Mouse (Mus musculus) kidney, postnatal 14 days (tissue): ENCODE data around the gene Atrn.

Experiments used
- DNase-seq: peaks from one replicate; pipeline ENCODE4 v3.0.0; 2022; ENCODE audit warnings: mixed read lengths

The Atrn gene

DNA sequence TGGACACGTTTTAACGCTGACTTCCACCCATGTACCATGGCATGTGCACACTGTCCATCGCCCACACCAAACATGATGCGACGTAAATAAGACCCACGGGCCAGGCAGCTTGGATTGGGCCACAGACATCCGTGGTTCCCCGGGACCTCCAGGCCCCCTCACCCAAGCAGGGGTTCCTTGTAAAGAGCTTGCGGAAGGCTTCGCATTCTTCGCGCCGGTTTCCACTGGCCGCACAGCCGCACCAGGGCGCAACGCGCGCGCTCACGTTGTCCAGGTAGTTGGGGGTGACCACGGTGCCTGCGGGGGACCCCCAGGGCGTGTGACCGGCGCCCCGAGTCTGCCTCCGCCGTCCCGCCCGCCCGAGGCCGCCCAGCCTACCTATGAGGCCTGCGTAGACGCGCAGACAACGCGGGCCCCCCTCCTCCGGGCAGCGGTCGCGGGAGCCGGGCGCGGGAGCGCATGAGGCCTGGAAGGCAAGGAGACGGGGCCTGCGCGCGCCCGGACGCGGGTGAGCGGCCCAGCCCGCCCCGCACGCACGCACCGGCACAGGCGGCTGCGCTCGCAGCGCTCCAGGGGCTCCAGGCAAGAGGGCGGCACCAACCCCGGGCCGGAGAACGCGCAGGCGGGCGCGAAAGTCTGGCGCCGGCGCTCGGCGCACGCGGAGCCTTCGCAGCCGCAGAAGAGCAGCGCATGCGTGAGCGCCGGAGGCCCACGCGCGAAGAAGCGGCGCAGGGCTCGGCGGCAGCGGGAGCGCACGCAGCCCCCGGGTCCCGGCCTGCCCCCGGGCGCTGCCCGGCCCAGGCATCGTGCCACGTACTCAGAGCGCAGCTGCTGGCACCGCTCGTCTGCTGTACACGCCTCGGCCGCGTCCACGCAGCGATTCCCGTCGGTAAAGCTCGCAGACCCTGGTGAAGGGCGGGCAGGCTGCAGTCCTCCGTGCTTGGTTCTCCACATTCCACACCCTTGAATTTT, 134.8 kb downstream of the Atrn start:
- DNase-seq, result peak; percentile 40

DNA sequence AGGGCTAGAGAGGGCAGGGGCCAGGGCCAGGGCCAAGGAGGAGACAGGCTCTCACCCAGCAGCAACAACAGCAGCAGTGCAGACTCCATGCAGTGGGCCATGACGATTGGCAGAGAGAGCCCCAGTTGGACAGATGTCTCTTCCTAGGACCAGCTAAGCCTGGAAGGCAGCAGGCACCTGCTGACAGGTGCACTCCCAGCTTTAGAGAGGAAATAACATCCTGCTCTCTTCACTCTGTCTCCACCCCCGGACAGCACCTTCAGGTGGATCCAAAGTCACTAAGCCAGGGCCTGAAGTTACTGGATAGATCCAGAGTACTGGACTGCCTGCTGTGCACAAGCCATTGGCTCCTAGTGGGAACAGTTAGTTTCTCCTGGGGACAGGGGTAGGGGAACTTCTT, 136.7 kb downstream of the Atrn start, which contains the start of gene Gfra4:
Gene Gfra4, minus strand, starts transcription at position 101 of the 400 bp plus-strand sequence.
- no peak for DNase-seq

- no peak for DNase-seq
Observed at GRCm38 (mm10) chr2:131044354-131044852, 138.1 kb downstream of the Atrn start.

DNA sequence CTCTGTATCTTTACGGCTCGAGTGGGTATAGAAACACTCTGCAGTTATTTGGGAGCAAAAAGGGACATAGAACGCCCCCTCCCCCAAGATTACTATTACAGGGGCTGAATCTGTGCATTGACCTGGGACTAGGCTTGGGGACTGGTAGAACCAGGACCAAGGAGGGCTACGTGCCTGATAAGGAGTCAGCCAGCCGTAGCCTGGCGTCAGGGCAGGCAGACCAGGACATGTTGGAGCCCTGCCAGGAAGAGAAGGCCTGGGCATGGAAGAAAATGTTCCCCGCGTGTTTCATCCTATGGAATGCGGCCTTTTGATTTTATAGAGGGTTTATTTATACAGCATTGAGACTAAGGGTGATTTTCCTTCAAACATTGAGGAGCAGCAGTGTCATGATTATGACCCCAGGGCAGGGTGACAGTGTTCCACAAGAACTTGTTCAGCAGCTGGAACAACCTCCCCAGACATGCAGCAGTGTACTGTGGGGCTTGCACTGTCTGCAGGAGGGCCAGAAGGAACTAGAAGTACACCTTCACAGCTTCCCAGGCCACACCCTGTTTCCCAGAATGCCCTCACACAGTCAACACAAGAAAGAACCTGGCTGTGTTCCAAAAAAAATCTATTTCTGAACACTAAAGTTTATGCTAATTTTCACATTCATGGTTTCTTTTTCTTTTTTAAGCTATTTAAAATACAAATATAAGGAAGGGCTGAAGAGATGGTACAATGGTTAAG, 138.9 kb downstream of the Atrn start:
- peak; percentile 34 for DNase-seq

DNA sequence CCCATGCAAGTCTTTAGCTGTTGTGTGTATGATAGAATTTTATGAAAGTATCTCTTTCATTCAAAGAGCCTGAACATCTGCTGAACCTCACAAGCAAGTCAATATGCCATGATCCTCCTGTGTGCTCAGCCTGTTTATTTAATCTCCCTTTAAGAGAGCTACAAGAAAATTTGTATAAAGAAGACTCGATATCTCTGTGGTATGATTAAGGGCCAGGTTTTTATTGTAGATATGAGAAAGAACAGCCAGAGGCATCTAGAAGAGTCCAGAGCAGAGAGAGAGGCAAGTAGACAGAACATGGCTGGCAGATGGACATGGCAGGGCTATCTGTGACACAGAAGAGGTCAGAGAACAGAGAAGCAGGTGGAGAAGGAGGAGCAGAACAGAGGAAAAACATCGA, 139.7 kb downstream of the Atrn start:
- DNase-seq, result no peak

DNA sequence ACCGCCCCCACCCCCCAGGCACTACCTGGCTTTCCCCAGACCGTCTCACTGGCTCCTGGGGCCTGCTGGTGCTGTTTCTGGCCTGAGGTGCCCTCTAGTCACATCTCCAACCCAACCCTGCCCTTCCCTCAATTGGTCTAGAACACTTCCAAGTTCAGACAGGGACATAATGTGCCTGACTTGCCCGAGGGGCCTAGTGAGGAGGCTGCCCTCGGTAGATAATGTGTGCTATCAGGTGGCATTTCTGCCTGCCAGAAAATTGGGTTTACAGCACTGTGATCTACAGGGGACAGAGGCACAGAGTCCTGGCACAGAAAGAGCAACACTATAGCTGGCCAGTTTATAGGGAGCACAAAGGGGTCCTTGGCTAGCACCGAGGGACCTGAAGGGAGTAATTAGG, 145.7 kb downstream of the Atrn start:
- no peak for DNase-seq

DNA sequence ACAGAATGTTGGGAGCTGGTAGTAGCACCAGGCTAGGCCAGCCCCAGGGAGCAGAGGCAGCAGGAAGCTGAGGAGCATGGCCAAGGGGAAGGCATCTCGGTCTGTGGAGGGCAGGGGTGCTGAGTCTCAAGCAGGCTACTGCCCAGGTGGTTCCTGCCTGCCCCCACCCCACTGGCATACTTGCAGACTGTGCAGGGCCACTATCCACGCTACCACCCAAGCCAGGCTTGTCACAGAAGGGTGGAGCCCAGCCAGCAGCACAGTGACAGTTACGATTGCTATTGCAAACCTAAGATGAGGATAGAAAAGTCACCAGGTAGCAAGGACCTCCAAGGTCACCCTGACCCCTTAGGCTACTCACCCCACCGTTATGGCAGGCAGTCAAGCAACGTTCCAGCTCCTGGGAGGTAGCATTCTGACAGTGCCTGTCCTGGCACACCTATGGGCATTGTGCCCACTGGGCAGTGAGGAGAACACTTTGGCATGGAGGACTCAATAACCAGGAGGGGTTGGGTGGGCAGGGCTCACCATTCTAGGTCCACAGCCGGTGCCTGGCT, 146.6 kb downstream of the Atrn start:
- no peak for DNase-seq

DNA sequence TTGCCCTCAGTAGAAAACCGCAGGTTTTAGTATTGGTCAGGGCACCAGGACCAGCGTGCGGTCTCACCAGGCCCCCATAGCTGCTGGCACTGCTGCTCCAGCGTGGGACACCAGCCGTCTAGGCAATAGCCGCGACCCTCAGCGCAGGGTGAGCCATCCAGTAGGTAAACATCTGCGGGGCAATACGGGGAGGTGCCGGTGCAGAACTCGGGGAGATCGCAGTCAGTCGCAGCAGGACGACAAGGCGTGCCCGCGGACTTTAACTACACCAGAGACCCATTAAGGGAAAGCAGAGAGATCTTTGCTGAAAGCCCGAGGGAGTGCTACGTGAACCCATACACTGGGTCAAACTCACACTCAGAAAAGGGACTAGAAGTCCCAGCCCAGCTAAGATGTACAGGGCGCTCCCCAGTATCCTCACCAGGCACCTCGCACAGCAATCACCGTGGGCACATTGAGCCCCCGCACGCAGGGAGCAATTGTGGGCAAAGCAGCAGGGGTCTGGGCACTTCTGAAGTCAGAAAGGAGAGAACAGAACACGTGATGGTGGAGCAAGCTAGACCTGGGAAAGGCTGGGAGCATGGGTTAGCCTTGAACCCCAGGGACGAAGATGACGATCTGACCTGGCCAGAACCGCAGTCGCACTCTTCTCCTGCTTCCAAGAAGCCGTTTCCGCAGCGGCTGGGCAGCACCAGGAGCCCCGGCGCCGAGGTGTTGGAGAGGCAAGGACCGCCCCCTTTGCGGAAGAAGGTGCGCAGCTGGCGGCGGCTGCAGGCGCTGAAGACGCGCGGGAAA, 147.8 kb downstream of the Atrn start:
- DNase-seq, result no peak

DNA sequence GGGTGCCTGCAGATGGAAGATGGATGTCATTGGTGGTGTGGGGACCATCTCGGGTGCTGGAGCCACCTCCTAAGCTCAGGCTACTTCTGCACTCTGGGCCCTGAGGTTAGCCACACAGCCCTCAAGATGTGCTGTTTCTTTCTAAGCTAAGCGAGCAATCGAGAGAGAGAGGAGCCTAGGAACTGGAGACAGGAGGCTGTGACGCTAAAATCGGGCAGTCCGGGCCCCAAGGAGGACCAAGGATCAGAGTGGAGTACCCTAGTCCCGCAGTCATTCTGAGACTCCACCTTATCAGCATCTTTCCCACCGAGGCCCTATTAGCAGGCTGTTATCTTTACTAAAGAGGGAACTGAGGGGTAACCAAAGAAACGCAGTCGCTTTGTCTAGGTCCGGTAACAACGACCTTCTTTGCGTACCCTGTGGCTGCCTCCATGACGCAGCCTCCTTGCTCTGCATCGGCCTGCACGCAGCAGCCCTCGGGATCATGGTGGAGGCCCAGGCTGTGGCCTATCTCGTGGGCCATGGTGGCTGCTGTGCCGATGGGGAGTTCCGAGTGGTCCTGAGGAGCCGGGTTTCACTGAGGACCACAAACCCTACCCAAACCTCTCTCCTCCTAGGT, 148.5 kb downstream of the Atrn start:
- no peak for DNase-seq

GRCm38 (mm10) chr2:131055631-131056030, 149.3 kb downstream of the Atrn start:
- peak; percentile 47 for DNase-seq

- DNase-seq, result peak; percentile 28
Observed at GRCm38 (mm10) chr2:131056191-131056590, 149.9 kb downstream of the Atrn start.

DNA sequence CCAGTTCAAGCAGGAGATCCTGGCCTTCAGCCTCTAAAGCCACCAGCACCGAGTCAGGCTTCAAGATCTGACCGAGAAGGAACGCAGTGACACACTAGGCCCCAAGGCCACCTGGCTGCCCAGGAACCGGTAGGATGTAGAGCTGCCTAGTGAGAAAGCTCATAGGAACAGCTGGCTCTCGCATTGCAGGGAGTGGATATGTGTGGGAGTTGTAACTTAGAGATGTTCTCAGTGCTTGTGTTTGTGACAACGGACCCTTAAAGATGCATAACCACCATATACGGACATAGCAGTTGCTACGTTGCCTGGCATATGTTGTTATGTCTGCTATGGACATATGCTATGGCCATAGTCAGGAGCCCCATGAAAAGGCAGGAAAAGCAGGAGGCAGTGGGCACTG, 152.4 kb downstream of the Atrn start:
- no peak for DNase-seq

DNA sequence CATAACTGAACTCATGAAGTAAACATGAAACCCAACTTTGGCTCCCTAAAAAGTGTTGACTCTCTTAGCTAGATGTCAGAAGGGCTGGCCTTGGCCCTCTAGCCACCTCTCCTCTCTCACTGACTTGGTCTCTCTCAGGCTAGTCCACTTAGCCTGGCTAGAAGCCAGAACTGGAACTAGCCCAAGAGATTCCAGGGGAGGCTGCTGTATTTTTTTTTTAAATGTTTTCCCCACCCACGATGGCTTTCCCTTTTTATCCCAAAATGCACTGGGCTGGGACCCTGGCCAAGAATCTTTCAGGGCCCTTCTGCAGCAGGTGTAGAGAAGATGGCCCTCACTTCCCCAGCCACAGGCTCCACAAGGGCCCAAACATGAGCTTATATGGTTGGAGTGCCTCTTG, 153.1 kb downstream of the Atrn start:
- peak; percentile 66 for DNase-seq

- DNase-seq, result no peak
Observed at GRCm38 (mm10) chr2:131059781-131060540, 153.7 kb downstream of the Atrn start.

DNA sequence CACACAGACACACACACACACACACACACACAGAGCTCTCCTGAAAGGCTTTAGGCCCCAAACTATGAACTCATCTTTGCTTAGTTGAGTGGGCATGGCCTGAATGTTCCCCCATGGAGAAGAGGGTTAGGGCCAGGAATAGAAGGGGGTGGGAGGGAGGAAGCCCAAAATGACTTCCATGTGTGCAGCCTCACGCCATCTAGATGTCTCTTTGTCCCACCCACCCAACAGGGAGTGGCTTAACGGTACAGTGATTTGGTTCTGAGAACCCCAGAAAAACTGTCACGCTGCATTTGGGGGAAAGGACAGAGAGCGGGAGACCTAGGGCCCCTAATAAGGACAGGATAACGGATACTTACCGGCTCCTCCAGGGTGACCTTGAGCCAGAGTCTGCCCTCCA, 154.5 kb downstream of the Atrn start:
- DNase-seq, result no peak

DNA sequence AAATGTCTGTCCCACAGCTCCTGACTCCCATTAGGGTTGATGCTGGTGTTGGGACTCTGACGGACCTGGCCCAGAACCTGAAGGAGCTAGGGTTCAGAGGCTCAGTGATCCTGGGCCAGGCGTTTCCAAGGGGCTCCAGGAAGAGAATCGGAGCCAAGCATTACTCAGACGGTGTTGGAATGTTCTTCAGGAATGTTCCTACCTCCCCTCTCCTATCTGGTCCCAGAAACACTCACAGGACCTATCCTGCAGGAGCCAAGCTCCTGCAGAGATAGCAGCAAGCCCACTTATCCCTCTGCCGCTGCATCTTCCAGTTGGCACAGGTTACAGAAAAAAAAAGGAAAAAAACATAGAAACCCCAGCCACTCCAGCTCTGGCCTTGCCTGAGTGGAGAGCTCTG, 155.3 kb downstream of the Atrn start:
- DNase-seq, result no peak

GRCm38 (mm10) chr2:131063404-131063864, 157.1 kb downstream of the Atrn start, which contains the start of gene Adam33:
Adam33 (minus strand) TSS chr2:131063814.
- peak; percentile 22 for DNase-seq

DNA sequence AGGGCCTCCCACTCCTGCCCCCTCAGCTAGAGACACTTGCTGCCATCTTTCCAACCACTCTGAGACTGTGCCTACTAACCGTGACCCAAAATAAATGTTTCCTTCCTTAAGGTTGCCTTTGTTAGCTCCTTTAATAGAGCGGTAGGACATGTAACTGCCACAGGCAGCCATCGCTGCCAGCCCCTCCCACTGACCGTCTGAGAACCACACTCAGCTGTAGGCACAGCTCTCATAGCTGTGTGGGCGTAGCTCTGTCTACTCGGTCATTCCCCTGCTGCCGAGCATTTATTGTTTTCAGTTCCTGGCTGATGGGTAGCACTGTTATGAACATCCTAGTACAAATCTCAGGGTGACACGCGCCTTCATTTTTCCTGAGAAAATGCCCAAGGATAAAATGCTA, 160.0 kb downstream of the Atrn start:
- DNase-seq, result no peak

- peak; percentile 75 for DNase-seq
Observed at GRCm38 (mm10) chr2:131067481-131067880, 161.2 kb downstream of the Atrn start.

GRCm38 (mm10) chr2:131072536-131072935, 166.2 kb downstream of the Atrn start:
- no peak for DNase-seq
